31 mouse cellular contexts compared by ENCODE assay signal in the genomic region with DNA sequence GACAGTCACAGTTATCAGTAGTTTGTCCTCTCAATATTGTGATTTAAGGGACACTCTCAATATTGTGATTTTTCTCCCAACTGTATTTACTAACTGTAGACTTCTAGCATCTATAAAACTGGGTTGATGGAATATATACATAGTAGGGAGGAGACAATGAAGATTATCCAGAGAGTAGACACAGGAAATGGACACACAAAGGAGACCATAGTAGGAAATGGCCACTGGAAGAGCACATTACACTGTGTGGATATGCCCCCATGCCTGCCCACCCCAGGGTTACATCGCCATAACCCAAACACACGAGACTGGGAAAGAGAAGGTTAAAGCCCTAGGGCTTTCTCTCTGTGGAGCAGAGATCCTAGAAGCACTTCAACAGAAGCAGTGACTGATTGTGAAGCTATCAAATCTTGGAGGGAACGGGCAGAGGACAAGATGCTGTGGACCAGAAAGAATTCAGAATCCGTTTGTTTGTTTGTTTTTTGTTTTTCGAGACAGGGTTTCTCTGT.
"Had no signal": no experiment of that assay in that cellular context is flagged by ENCODE, and none has a peak within 500 bp of the region (broad histone marks: within the 10 kb centered on the region; RNA-seq: fewer than 3 reads in every experiment).

No protein-coding gene starts in this region.

- H3K4me2 ChIP-seq: limb, embryonic 12.5 days; limb, embryonic 13.5 days; limb, embryonic 15.5 days; liver, embryonic 11.5 days; liver, embryonic 12.5 days; liver, embryonic 13.5 days; liver, embryonic 15.5 days; lung, embryonic 14.5 days; lung, embryonic 15.5 days; midbrain, embryonic 11.5 days; midbrain, embryonic 12.5 days; midbrain, embryonic 13.5 days; midbrain, embryonic 15.5 days had no signal

- H3K36me3 ChIP-seq: limb, embryonic 10.5 days; limb, embryonic 12.5 days; limb, embryonic 13.5 days; limb, embryonic 15.5 days; liver, embryonic 12.5 days; liver, embryonic 13.5 days; liver, embryonic 15.5 days; lung, embryonic 15.5 days; midbrain, embryonic 10.5 days; midbrain, embryonic 12.5 days; midbrain, embryonic 13.5 days; midbrain, embryonic 15.5 days had no signal

- H3K27ac ChIP-seq: limb, embryonic 10.5 days; limb, embryonic 12.5 days; limb, embryonic 13.5 days; limb, embryonic 15.5 days; liver, embryonic 12.5 days; liver, embryonic 13.5 days; liver, embryonic 14.5 days; liver, embryonic 15.5 days; lung, embryonic 15.5 days; macrophage; midbrain, embryonic 10.5 days; midbrain, embryonic 12.5 days; midbrain, embryonic 13.5 days; midbrain, embryonic 15.5 days had no signal

- DNase-seq: left cerebral cortex, postnatal 4 days; liver; liver, embryonic 13.5 days; liver, postnatal 0 days; lung, adult 18-20 months; lung, adult 2 months; lung, embryonic 14.5 days; lung, postnatal 10 days; lung, postnatal 14 days; lung, postnatal 36 days; lung, postnatal 4 days; midbrain, embryonic 14.5 days had no signal

- H3K9me3 ChIP-seq: limb, embryonic 10.5 days; limb, embryonic 12.5 days; limb, embryonic 13.5 days; limb, embryonic 15.5 days; liver, embryonic 12.5 days; liver, embryonic 13.5 days; liver, embryonic 15.5 days; lung, embryonic 15.5 days; midbrain, embryonic 10.5 days; midbrain, embryonic 12.5 days; midbrain, embryonic 13.5 days; midbrain, embryonic 15.5 days had no signal

- ATAC-seq: liver, embryonic 12.5 days; liver, postnatal 0 days; lung, postnatal 0 days; midbrain, embryonic 13.5 days; midbrain, embryonic 15.5 days; midbrain, embryonic 16.5 days had no signal

- H3K4me3 ChIP-seq: limb, embryonic 10.5 days; limb, embryonic 12.5 days; limb, embryonic 13.5 days; limb, embryonic 15.5 days; liver, embryonic 12.5 days; liver, embryonic 13.5 days; liver, embryonic 15.5 days; lung, embryonic 15.5 days; megakaryocyte, embryonic 14.5 days; midbrain, embryonic 10.5 days; midbrain, embryonic 12.5 days; midbrain, embryonic 13.5 days; midbrain, embryonic 15.5 days; myocyte had no signal

- H3K4me1 ChIP-seq: liver, embryonic 12.5 days; liver, embryonic 13.5 days; liver, embryonic 15.5 days; megakaryocyte, embryonic 14.5 days; midbrain, embryonic 12.5 days; midbrain, embryonic 15.5 days had no signal

- H3K27me3 ChIP-seq: limb, embryonic 12.5 days; limb, embryonic 13.5 days; limb, embryonic 15.5 days; liver, embryonic 12.5 days; liver, embryonic 13.5 days; liver, embryonic 15.5 days; lung, embryonic 15.5 days; megakaryocyte, embryonic 14.5 days; midbrain, embryonic 13.5 days; midbrain, embryonic 15.5 days had no signal

- H3K9ac ChIP-seq: limb, embryonic 12.5 days; limb, embryonic 13.5 days; limb, embryonic 15.5 days; liver, embryonic 12.5 days; liver, embryonic 13.5 days; liver, embryonic 14.5 days; liver, embryonic 15.5 days; liver, postnatal 0 days; lung, embryonic 14.5 days; lung, embryonic 15.5 days; midbrain, embryonic 12.5 days; midbrain, embryonic 13.5 days; midbrain, embryonic 15.5 days had no signal
